Mouse (Mus musculus) stomach, embryonic 15.5 days (tissue): ENCODE results near the gene Hist2h2aa2. TPM values are rescaled to one million over a fixed set of nuclear protein-coding genes. Genes with fewer than 3 reads are reported as not detected.

Experiments
- ATAC-seq: fragments of 200-750 bp; cut with Nextera tagmentation; 2 replicates; pipeline ENCODE4 v1.8.0; 2017; ENCODE audit warnings: low read depth, moderate number of reproducible peaks, moderate TSS enrichment; ENCODE audit not compliant: insufficient read depth, low FRiP score
- H3K27ac ChIP-seq: fragments of 300-500 bp; sonication (generic); 2 replicates; pipeline ENCODE4 v1.5.1; 2015; ENCODE audit warnings: mild to moderate bottlenecking, inconsistent platforms
- H3K27me3 ChIP-seq: fragments of 300-500 bp; sonication (generic); replicated peaks from 2 replicates; pipeline ENCODE4 v1.6.1; 2015; ENCODE audit warnings: inconsistent platforms
- H3K36me3 ChIP-seq: fragments of 300-500 bp; sonication (generic); 2 replicates; pipeline ENCODE4 v1.6.1; 2015; ENCODE audit warnings: inconsistent platforms
- H3K4me1 ChIP-seq: fragments of 300-500 bp; sonication (generic); 2 replicates; pipeline ENCODE4 v1.6.1; 2015; ENCODE audit warnings: inconsistent platforms
- H3K4me2 ChIP-seq: fragments of 300-500 bp; sonication (generic); 2 replicates; pipeline ENCODE4 v1.6.1; 2015; ENCODE audit warnings: mild to moderate bottlenecking, inconsistent platforms
- H3K4me3 ChIP-seq: fragments of 300-500 bp; sonication (generic); replicated peaks from 2 replicates; pipeline ENCODE4 v1.5.1; 2015; ENCODE audit warnings: inconsistent platforms
- H3K9ac ChIP-seq: fragments of 300-500 bp; sonication (generic); 2 replicates; pipeline ENCODE4 v1.6.1; 2015; ENCODE audit warnings: inconsistent platforms
- H3K9me3 ChIP-seq: fragments of 300-500 bp; sonication (generic); 2 replicates; pipeline ENCODE4 v1.6.1; 2016; ENCODE audit warnings: inconsistent platforms
- WGBS: fragments of 180-500 bp; shearing (Covaris S2); methylation state at CpG from one replicate; pipeline ENCODE4 v1.1.7; 2015; 5-methylcytosine and 5-hydroxymethylcytosine counted together
- polyA plus RNA-seq: library from polyadenylated mRNA; unstranded; fragments of >200 nt; fragmentation: Nextera tagmentation; extraction: Ambion mirVana; gene quantifications from 2 replicates; pipeline ENCODE4 v1.2.1, GENCODE M21; 2015

The Hist2h2aa2 gene
- polyA plus RNA-seq, 1 experiment from 2014 or later = 70.5 TPM

DNA sequence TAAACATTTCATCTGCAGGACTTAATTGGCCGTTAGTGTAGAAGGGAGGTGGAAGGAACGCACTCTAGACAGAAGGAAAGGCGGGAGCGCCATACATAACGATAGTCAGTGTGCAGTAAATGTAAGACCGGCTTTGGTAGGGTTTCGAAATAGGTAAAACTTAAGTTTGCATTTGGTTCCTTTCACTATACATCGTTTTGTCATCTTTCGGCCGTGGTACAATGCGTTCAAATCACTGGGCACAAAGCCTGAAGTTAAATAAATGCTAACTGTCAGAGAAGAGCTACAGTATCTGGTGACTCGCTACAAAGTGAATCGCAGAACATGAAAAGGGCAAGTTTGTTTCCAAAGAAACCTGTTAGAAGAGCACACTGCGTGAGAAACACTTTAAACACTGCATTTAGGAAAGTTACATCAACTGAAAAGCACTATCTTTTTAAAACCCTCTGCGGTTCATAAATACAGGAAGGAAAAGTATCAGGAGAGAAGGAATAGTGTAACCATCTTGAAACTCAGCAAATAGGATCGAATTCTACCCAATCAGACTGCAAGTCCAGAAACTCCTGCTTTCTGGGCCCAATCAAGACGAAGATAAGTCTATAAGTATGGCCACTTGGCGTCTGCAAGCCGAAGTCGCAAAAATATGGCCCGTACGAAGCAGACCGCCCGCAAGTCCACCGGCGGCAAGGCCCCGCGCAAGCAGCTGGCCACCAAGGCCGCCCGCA lies 28.1 kb upstream of the Hist2h2aa2 start, which contains the start of gene Hist2h3b:
Gene Hist2h3b (plus strand): TSS at position 604 of the 725 bp plus-strand sequence.
- H3K27me3 ChIP-seq = no peaks in the 10 kb centered on the region
- peak within 1 kb of the TSS; percentile 45 for H3K4me3 ChIP-seq
- H3K27ac ChIP-seq = peak within 1 kb of the TSS; percentile 98
- H3K4me1 ChIP-seq = peaks cover 7% of the 10 kb centered on the region
- H3K36me3 ChIP-seq = no peaks in the 10 kb centered on the region
- WGBS = 13% methylated on average over 30 of the region's 30 CpGs
- peak within 1 kb of the TSS; percentile 65 for H3K4me2 ChIP-seq
- ATAC-seq = peak; percentile 62
- H3K9me3 ChIP-seq = no peaks in the 10 kb centered on the region
- H3K9ac ChIP-seq = peak within 1 kb of the TSS; percentile 0; the same call in 1 of the 2 replicates

DNA sequence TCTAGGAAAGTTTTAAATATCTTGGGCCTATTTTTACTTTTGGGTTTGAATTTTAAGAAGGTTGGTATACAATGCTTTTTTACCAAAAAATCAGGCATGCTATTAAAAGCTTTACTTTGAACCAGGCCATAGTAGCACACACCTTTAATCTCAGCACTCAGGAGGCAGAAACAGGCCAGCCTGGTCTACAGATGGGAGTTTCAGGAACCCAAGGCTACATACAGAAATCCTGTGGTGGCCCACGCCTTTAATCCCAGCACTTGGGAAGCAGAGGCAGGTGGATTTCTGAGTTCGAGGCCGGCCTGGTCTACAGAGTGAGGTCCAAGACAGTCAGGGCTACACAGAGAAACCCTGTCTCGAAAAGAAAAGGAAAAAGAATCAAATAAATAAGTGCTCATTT lies 27.5 kb upstream of the Hist2h2aa2 start:
- ATAC-seq = no peak
- Histone ChIP-seq H3K4me1 (peaks cover 7% of the 10 kb centered on the region), H3K36me3 (no peaks in the 10 kb centered on the region), H3K4me3 (no peak overlapping the region), H3K27ac (peak overlapping the region; percentile 97), H3K9ac (no peak overlapping the region), H3K4me2 (peak overlapping the region; percentile 60), H3K9me3 (no peaks in the 10 kb centered on the region), H3K27me3 (no peaks in the 10 kb centered on the region)
- 67% methylated on average over 4 of the region's 4 CpGs for WGBS

DNA sequence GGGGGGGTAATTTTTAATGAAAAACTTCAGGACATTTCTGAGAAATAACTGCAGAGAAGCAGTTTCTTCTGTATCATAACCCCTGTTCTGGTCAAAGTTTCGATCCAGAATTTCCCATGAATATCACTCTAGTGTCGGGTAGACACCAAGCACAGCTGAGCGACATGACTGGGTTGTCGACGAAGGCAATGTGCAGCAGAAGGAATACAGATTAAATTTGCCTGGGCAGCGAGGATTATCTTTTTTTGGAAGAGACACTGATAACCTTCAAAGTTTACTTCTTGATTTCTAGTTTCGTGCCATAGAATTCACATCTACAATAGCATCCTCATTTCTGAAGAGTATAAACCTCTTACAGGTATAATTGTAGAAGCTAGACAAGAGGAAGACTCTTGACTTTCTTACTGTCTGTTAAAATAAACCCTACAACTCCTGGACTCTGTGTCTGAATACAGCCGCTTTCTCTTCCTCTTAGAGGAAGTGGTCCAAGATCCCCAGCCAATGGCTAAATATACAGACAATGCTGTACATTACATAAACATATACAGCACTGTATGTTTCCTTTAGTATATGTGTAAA lies 26.1 kb upstream of the Hist2h2aa2 start:
- Histone ChIP-seq H3K4me2 (no peak overlapping the region), H3K9me3 (no peaks in the 10 kb centered on the region), H3K9ac (no peak overlapping the region), H3K27ac (no peak overlapping the region), H3K4me3 (no peak overlapping the region), H3K27me3 (no peaks in the 10 kb centered on the region), H3K4me1 (peaks cover 13% of the 10 kb centered on the region), H3K36me3 (no peaks in the 10 kb centered on the region)
- 80% methylated on average over 8 of the region's 8 CpGs for WGBS
- ATAC-seq = no peak

DNA sequence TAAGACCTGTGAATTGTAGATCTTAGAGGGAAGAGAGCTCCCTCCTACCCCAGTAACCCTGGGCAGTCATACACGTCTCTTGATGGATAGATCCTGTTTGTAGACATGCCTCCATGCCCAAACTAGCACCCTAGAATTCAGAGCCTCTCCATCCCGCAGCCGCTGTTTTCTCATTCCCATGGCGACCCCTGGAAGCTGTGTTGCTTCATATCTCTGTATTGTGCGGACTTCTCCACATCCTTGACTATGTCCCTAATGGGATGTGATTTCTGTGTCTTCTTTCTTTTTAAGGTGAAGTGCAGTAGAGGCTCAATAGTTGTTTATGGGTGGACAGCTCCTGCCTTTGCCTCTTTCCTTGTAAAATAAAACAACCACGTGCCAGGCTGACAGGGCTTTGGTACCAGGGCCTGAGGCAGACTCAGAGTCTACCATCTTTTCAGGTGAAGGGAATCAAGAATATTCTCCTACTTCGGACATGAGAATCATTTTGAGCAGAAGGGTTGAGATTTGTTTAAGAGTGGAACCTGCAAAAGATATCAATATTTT lies 24.4 kb upstream of the Hist2h2aa2 start:
- Histone ChIP-seq H3K4me3 (peak overlapping the region; percentile 64; the same call in 1 of the 2 replicates), H3K4me2 (peak overlapping the region; percentile 59), H3K9ac (no peak overlapping the region), H3K27ac (peak overlapping the region; percentile 99), H3K4me1 (peaks cover 13% of the 10 kb centered on the region), H3K9me3 (no peaks in the 10 kb centered on the region), H3K36me3 (no peaks in the 10 kb centered on the region), H3K27me3 (no peaks in the 10 kb centered on the region)
- WGBS = 74% methylated on average over 7 of the region's 7 CpGs
- ATAC-seq = no peak

DNA sequence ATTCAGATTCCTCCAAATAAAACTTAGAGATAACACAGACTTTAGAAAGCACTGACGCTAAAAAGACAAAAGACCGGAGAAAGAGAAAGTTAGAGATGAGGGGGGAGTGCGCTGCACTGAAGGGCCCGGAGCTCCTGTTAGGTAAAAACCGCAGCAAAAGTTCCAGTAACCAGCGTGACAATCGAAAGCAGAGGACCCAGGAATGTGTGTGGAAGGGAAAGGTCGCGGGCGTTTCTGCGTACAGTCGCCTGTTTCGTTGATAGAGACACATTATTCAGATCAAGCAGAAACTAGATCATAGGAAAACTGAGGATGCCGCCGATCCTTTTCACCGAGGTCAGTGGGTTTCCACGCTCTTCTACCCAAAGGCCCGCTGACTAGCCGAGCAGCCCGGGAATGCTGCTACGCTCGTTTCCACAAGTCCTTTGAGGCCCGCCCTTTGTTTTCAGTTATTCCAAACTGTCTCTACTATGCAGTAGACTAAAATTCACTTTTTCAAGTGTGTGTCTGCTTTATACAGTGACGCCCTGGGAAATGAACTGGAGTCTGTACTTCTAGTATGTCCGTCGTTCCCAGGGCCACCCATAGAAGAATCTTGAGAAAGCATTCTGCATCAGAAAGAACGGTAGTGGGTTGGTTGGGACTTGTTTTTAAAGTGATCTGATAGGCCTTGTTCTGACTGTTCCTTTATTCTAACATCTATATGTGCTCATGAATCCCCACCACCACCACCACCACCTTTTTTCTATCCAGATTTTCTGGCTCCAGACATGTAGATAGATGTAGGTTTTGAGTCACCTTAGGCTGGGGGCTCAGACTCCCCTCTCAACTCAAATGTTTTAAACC lies 23.7 kb upstream of the Hist2h2aa2 start:
- no peak for ATAC-seq
- no peaks in the 10 kb centered on the region for H3K9me3 ChIP-seq
- H3K36me3 ChIP-seq = no peaks in the 10 kb centered on the region
- H3K27me3 ChIP-seq = no peaks in the 10 kb centered on the region
- 6% methylated on average over 27 of the region's 27 CpGs for WGBS
- H3K4me1 ChIP-seq = peaks cover 13% of the 10 kb centered on the region
- H3K27ac ChIP-seq = peak overlapping the region; percentile 99
- H3K4me3 ChIP-seq = peak overlapping the region; percentile 64
- H3K4me2 ChIP-seq = peak overlapping the region; percentile 59
- peak overlapping the region; percentile 41 for H3K9ac ChIP-seq

DNA sequence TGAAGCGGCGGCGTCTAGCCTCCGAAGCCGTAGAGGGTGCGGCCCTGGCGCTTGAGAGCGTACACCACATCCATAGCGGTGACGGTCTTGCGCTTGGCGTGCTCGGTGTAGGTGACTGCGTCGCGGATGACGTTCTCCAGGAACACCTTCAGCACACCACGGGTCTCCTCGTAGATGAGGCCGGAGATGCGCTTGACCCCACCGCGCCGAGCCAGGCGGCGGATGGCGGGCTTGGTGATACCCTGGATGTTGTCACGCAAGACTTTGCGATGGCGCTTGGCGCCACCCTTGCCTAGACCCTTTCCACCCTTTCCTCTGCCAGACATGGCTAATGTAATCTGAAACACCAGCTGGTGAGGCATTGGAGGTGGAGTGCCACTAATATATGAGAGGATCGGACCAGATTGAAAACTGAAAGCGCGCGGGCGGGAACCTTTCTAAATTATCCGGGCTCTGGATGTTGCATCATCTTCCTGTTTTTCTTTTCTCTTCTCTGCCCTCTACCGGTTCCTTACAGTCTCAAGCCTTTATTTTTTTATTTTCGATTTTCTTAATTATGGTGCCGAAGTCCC lies 23.0 kb upstream of the Hist2h2aa2 start, which contains the start of gene Hist2h4:
Gene Hist2h4 (minus strand): TSS at position 333 of the 572 bp plus-strand sequence.
- peak within 1 kb of the TSS; percentile 64 for H3K4me3 ChIP-seq
- peak; percentile 90 for ATAC-seq
- no peaks in the 10 kb centered on the region for H3K9me3 ChIP-seq
- peak within 1 kb of the TSS; percentile 73 for H3K4me2 ChIP-seq
- WGBS = 1% methylated on average over 40 of the region's 40 CpGs
- H3K36me3 ChIP-seq = no peaks in the 10 kb centered on the region
- H3K27me3 ChIP-seq = no peaks in the 10 kb centered on the region
- peak within 1 kb of the TSS; percentile 66 for H3K9ac ChIP-seq
- H3K27ac ChIP-seq = peak within 1 kb of the TSS; percentile 99
- H3K4me1 ChIP-seq = peaks cover 13% of the 10 kb centered on the region

DNA sequence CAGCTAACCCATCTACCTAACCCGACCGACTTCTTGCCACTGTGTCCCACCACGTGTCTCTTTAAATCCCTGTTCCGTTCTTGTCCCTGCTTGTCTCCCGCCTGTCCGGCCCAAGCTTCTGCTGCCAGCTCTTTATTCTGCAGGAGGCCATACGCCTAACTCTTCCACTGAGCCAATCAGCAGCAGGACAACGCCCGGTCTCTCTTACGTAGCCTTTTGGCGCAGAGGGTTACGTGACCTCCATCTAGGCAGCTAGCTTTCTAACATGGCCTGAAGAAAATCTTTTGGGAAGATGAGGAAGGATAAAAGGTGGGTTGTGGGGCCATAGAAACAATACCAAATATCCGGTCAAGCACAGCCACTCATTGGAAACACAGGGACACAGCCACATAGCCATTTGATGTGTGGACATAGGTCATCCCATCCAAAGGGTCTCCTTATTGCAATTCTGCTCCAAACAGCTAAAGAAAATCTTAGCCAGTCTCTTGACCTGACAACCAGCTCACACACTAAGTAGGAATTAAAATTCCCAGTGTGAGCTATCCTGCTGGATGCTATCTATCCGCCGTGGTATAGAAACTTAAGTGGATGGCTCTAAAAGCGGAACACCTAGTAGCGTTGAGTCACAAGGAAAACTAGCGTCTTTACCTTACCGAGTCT lies 22.3 kb upstream of the Hist2h2aa2 start:
- Histone ChIP-seq H3K9ac (peak overlapping the region; percentile 66), H3K4me2 (peak overlapping the region; percentile 73), H3K36me3 (no peaks in the 10 kb centered on the region), H3K4me1 (peaks cover 13% of the 10 kb centered on the region), H3K9me3 (no peaks in the 10 kb centered on the region), H3K27me3 (no peaks in the 10 kb centered on the region), H3K4me3 (peak overlapping the region; percentile 64), H3K27ac (peak overlapping the region; percentile 99)
- ATAC-seq = peak; percentile 77
- under 1% methylated on average over 19 of the region's 19 CpGs for WGBS

DNA sequence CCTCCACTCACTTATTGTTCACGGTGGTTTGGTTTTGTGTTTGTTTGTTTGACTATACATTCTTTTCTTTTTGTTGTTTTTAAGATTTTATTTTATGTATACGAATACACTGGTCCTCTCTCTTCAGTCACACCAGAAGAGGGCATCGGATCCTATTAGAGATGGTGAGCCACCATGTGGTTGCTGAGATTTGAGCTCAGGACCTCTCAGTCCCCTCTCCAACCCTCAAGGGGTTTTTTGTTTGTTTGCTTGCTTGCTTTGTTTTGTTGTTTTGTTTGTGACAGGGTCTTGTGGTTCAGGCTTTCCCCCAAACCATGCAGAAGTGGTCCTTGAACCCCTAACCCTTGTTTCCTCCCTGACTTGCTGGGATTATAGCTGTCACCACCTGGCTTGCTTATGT lies 21.5 kb upstream of the Hist2h2aa2 start:
- ATAC-seq = no peak
- Histone ChIP-seq H3K27me3 (no peaks in the 10 kb centered on the region), H3K4me1 (peaks cover 10% of the 10 kb centered on the region), H3K4me3 (peak overlapping the region; percentile 64; the same call in 1 of the 2 replicates), H3K9ac (peak overlapping the region; percentile 66; the same call in 1 of the 2 replicates), H3K4me2 (peak overlapping the region; percentile 73), H3K36me3 (no peaks in the 10 kb centered on the region), H3K9me3 (no peaks in the 10 kb centered on the region), H3K27ac (peak overlapping the region; percentile 99)
- whole genome bisulfite sequencing = 55% methylated on average over 3 of the region's 3 CpGs

DNA sequence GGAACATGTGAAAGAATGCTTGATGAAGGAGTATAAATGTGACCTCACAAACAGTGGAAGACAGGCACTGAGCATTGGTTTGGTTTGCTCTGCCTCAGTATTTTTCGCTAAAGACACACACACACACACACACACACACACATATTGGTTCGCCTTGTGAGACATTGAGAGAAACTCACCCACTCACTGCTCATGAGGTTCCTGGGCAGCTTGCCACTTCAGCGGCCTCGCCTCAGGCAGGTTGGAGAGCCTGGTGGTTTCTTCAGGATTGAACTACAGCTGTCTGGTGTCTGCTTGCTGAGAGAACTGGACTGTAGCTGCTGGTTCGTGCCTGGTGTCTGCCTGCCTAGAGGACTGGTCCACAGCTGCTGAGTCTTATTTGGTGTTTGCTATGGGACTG lies 20.1 kb upstream of the Hist2h2aa2 start:
- H3K9me3 ChIP-seq = no peaks in the 10 kb centered on the region
- H3K4me2 ChIP-seq = no peak overlapping the region
- peaks cover 15% of the 10 kb centered on the region for H3K4me1 ChIP-seq
- H3K27ac ChIP-seq = no peak overlapping the region
- no peaks in the 10 kb centered on the region for H3K27me3 ChIP-seq
- H3K4me3 ChIP-seq = no peak overlapping the region
- 91% methylated on average over 5 of the region's 5 CpGs for WGBS
- H3K36me3 ChIP-seq = no peaks in the 10 kb centered on the region
- no peak for ATAC-seq
- H3K9ac ChIP-seq = no peak overlapping the region

DNA sequence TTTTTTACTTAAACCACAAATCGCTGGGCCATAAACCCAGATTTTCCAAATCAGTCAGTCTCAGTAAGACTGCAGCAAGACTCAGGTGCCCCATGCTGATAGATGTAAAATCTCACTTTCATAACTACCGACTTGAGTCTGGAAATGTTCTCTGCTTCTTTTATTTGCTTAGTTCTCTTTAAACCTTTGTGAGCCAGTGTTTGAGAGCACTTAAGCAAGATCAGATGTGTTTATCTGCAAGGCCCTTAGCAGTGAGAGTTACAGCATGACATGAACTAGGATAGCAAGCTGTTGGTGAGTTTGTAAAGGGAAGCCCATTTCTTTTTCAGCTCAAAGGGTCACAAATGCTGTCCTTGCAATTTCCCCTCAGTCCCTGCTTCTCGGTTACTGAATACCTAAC lies 17.1 kb upstream of the Hist2h2aa2 start:
- Histone ChIP-seq H3K9ac (no peak overlapping the region), H3K4me1 (peaks cover 10% of the 10 kb centered on the region), H3K27ac (no peak overlapping the region), H3K4me3 (no peak overlapping the region), H3K27me3 (no peaks in the 10 kb centered on the region), H3K9me3 (no peaks in the 10 kb centered on the region), H3K4me2 (no peak overlapping the region), H3K36me3 (no peaks in the 10 kb centered on the region)
- WGBS = 63% methylated on average over 3 of the region's 3 CpGs
- ATAC-seq = no peak
